Mouse (Mus musculus) hindbrain, embryonic 11.5 days (tissue): ENCODE measurements around the gene Sema4b. TPM values are rescaled to one million over a fixed set of nuclear protein-coding genes. Genes with fewer than 3 reads are reported as not detected.

Experiments used
- ATAC-seq: fragments of 200-750 bp; cut with Nextera tagmentation; 2 replicates; pipeline ENCODE4 v1.8.0; 2017; ENCODE audit warnings: mild to moderate bottlenecking, moderate TSS enrichment, moderate library complexity; ENCODE audit not compliant: low FRiP score
- DNase-seq: peaks from one replicate; pipeline ENCODE4 v3.0.0-alpha.2; 2015; ENCODE audit warnings: low spot score
- H3K27ac ChIP-seq: fragments of 300-500 bp; sonication (generic); 2 replicates; pipeline ENCODE4 v1.5.1; 2014; ENCODE audit warnings: mild to moderate bottlenecking, low read depth, low read length
- H3K27me3 ChIP-seq: fragments of 300-500 bp; sonication (generic); 2 replicates; pipeline ENCODE4 v1.6.1; 2014; ENCODE audit warnings: mild to moderate bottlenecking, low read length, moderate library complexity, mixed read lengths; ENCODE audit not compliant: control insufficient read depth, insufficient read depth
- H3K36me3 ChIP-seq: fragments of 300-500 bp; sonication (generic); 2 replicates; pipeline ENCODE4 v1.6.1; 2014; ENCODE audit warnings: mild to moderate bottlenecking, low read length, moderate library complexity, mixed read lengths; ENCODE audit not compliant: control insufficient read depth, insufficient read depth
- H3K4me1 ChIP-seq: fragments of 300-500 bp; sonication (generic); replicated peaks from 2 replicates; pipeline ENCODE4 v1.6.1; 2014; ENCODE audit warnings: low read length, mixed read lengths; ENCODE audit not compliant: control insufficient read depth, insufficient read depth
- H3K4me2 ChIP-seq: fragments of 300-500 bp; sonication (generic); replicated peaks from 2 replicates; pipeline ENCODE4 v1.6.1; 2014; ENCODE audit warnings: mild to moderate bottlenecking, low read depth, low read length
- H3K4me3 ChIP-seq: fragments of 300-500 bp; sonication (generic); 2 replicates; pipeline ENCODE4 v1.5.1; 2014; ENCODE audit warnings: low read depth, low read length
- H3K9ac ChIP-seq: fragments of 300-500 bp; sonication (generic); 2 replicates; pipeline ENCODE4 v1.6.1; 2014; ENCODE audit warnings: low read depth, low read length
- H3K9me3 ChIP-seq: fragments of 300-500 bp; sonication (generic); 2 replicates; pipeline ENCODE4 v1.6.1; 2016; ENCODE audit warnings: low read length; ENCODE audit not compliant: control insufficient read depth
- WGBS: fragments of 180-500 bp; shearing (Covaris S2); extraction: QIAGEN DNeasy Blood & Tissue Kit; methylation state at CpG from one replicate; pipeline ENCODE4 v1.1.7; 2014; 5-methylcytosine and 5-hydroxymethylcytosine counted together
- polyA plus RNA-seq: library from polyadenylated mRNA; unstranded; fragments of >200 nt; fragmentation: Nextera tagmentation; extraction: Ambion mirVana; gene quantifications from 2 replicates; pipeline ENCODE4 v1.2.1, GENCODE M21; 2014

Sema4b gene
- polyA plus RNA-seq, 1 experiment from 2014 or later = 15.6 TPM

DNA sequence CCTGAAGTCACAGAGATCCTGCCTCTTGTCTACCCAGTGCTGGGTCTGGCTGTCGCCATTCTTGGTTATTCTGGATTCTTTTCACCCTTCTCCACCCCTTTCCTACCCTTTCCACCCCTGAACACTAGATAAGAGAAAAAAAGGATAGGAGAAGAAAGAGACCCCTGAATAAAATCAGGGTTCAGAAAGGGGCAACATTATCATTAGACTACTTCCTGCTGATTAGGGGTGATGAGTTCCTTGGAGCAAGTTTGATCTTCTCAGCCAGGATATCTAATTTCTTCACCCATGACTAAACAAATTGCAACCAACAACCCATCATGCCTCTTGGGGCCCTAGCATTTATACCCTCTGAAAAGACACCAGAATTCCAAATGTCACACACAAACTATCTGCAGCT lies 81.1 kb downstream of the Sema4b start:
- WGBS = 84% methylated on average over 1 of the region's 1 CpGs
- H3K9me3 ChIP-seq = no peaks in the 10 kb centered on the region
- ATAC-seq = no peak
- 0 out of 2 replicates have a peak, but pooled peaks cover 2% of the 10 kb centered on the region for H3K4me1 ChIP-seq
- no peak overlapping the region for H3K4me2 ChIP-seq
- H3K27ac ChIP-seq = no peak overlapping the region
- H3K9ac ChIP-seq = no peak overlapping the region
- no peak for DNase-seq
- no peaks in the 10 kb centered on the region for H3K27me3 ChIP-seq
- H3K36me3 ChIP-seq = peaks cover 4% of the 10 kb centered on the region; the same call in 1 of the 2 replicates
- no peak overlapping the region for H3K4me3 ChIP-seq

DNA sequence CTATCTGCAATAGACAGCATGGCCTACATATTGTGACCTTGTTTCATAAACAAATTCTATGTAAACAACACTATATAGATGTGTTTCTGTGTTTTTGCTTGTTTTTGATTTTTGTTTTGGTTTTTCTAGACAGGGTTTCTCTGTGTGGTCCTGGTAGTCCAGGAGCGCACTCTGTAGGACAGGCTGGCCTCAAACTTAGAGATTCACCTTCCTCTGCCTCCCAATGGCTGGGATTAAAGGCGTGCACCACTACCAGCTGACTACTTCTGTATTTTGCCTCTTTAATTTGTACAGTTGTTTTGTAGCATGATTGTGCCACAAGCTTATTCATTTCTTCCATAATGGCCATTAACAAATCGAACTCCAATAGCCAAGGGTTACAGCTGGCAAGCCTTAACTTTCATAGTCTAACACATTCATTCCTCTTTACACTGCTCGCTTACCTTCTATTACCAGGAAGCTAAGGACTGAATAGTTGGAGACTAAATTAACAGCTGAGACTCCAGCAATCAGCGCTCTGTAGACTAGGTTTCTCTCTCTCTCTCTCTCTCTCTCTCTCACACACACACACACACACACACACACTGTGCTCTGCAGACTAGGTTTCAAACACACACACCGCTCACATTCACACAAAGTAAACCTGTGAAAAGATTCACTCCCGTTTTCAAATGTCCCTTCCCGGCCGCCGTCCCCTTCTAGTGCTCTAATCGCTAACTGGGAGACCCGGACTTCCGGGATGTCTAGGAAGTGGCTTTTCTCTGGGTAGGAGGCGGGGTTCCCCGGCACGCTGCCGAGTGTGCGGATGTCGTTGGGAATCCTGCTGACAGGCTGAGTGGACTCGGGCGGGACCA lies 82.5 kb downstream of the Sema4b start, which contains the start of gene Vps33b:
TSS of gene Vps33b (plus strand) at position 753 of the 854 bp plus-strand sequence.
- Histone ChIP-seq H3K36me3 (peaks cover 10% of the 10 kb centered on the region), H3K4me1 (0 out of 2 replicates have a peak, but pooled peaks cover 2% of the 10 kb centered on the region), H3K27ac (peak within 1 kb of the TSS; percentile 56; the same call in 1 of the 2 replicates), H3K4me2 (peak within 1 kb of the TSS; percentile 87), H3K27me3 (no peaks in the 10 kb centered on the region), H3K9me3 (no peaks in the 10 kb centered on the region), H3K9ac (peak within 1 kb of the TSS; percentile 74), H3K4me3 (peak within 1 kb of the TSS; percentile 87)
- ATAC-seq = peak; percentile 92
- DNase-seq = peak; percentile 97
- WGBS = 5% methylated on average over 21 of the region's 21 CpGs

DNA sequence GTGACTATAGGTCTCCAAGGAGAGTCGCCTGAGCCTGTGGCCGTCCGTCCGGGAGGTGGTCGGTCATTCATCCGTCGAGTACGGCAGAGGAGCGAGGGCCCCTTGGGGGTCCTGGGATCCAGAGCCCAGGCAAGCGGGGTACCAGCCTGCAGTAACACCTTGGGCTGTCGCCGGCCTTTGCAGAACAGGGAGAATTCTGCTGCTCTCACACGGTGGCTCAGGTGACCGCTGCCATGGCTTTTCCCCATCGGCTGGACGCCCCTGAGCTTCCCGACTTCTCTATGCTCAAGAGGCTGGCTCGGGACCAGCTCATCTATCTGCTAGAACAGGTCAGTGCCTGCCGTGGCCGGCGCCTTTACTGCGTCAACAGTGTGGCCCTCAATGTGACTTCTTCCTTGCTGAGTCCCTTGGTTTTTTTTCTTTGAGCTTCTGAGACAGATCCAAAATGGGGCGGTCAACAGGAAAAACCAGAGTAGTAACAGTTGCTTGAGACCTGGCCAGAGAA lies 83.2 kb downstream of the Sema4b start:
- peak; percentile 70 for ATAC-seq

DNA sequence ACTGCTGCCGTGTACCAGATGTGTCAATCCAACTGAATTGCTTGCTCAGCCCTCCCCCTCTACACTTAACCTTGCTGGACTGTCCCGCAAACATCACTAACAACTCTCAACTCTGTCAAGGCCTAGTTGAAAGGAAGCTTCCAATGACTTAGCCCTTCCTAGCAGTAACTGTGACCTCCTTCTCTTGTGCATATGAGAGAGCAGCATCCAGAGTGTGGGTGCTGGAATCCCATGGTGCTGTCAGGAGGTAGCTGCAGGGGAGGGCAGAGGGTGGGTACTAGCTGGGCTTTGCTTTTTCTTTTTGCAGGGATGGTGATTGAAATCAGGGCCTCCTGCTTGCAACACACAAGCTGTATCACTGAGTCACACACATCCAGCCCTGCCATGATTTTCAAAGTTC lies 86.8 kb downstream of the Sema4b start:
- ATAC-seq (no peak), DNase-seq (no peak)
- 89% methylated on average over 2 of the region's 2 CpGs for WGBS
- H3K4me3 ChIP-seq = no peak overlapping the region
- no peak overlapping the region for H3K9ac ChIP-seq
- H3K9me3 ChIP-seq = peaks cover 9% of the 10 kb centered on the region
- H3K4me1 ChIP-seq = 0 out of 2 replicates have a peak, but pooled peaks cover 2% of the 10 kb centered on the region
- H3K27me3 ChIP-seq = no peaks in the 10 kb centered on the region
- peaks cover 21% of the 10 kb centered on the region for H3K36me3 ChIP-seq
- no peak overlapping the region for H3K4me2 ChIP-seq
- H3K27ac ChIP-seq = no peak overlapping the region

More for the DNA sequence above, 83.2 kb downstream of the Sema4b start:
- Histone ChIP-seq H3K9ac (peak overlapping the region; percentile 74), H3K36me3 (peaks cover 16% of the 10 kb centered on the region), H3K9me3 (peaks cover 3% of the 10 kb centered on the region), H3K27me3 (no peaks in the 10 kb centered on the region), H3K27ac (peak overlapping the region; percentile 56; the same call in 1 of the 2 replicates), H3K4me2 (peak overlapping the region; percentile 87), H3K4me3 (peak overlapping the region; percentile 87), H3K4me1 (0 out of 2 replicates have a peak, but pooled peaks cover 2% of the 10 kb centered on the region)
- 2% methylated on average over 23 of the region's 23 CpGs for WGBS
- DNase-seq = no peak

Other genes with a start within 250 kb of the Sema4b start
- 26.4 and 28.4 TPM in 2 replicates for gene Zfp710, start 162.0 kb upstream of the Sema4b start, polyA plus RNA-seq
- 331 and 352 TPM in 2 replicates for gene Idh2, start 71.4 kb upstream of the Sema4b start, polyA plus RNA-seq
- 58.9 and 61.7 TPM in 2 replicates for gene Cib1, start 46.0 kb downstream of the Sema4b start, polyA plus RNA-seq
- gene Gdpgp1, start 46.0 kb downstream of the Sema4b start, polyA plus RNA-seq = 5.0 and 5.6 TPM in 2 replicates
- 1.1 and 1.4 TPM in 2 replicates for gene Ttll13, start 59.5 kb downstream of the Sema4b start, polyA plus RNA-seq
- 49.5 and 51.6 TPM in 2 replicates for gene Ngrn, start 74.4 kb downstream of the Sema4b start, polyA plus RNA-seq
- 16.6 and 25.2 TPM in 2 replicates for gene Vps33b, start 82.8 kb downstream of the Sema4b start, polyA plus RNA-seq
- 182 and 190 TPM in 2 replicates for gene Prc1, start 107.6 kb downstream of the Sema4b start, polyA plus RNA-seq
- 10.1 and 11.7 TPM in 2 replicates for gene Rccd1, start 137.6 kb downstream of the Sema4b start, polyA plus RNA-seq
- gene Unc45a, start 154.2 kb downstream of the Sema4b start, polyA plus RNA-seq = 23.4 and 30.4 TPM in 2 replicates
- 18.4 and 25.3 TPM in 2 replicates for gene Hddc3, start 156.3 kb downstream of the Sema4b start, polyA plus RNA-seq
- gene Man2a2, start 184.5 kb downstream of the Sema4b start, polyA plus RNA-seq = 7.7 and 9.8 TPM in 2 replicates
- gene Fes, start 201.1 kb downstream of the Sema4b start, polyA plus RNA-seq = 5.8 and 9.5 TPM in 2 replicates
- gene Furin, start 218.6 kb downstream of the Sema4b start, polyA plus RNA-seq = 3.4 and 4.1 TPM in 2 replicates